Mouse (Mus musculus) heart, embryonic 12.5 days (tissue): Measurements from ENCODE around the gene Zfp652. TPM values are rescaled to one million over a fixed set of nuclear protein-coding genes. Genes with fewer than 3 reads are reported as not detected.
"Not testable (repeated sequence)": the region's sequence is repeated elsewhere in the genome, so short reads cannot be mapped to it uniquely, and the experiment has no call there.

Source experiments
- ATAC-seq: fragments of 200-750 bp; cut with Nextera tagmentation; 2 replicates; pipeline ENCODE4 v1.8.0; 2017; ENCODE audit warnings: moderate TSS enrichment, moderate library complexity; ENCODE audit not compliant: insufficient number of reproducible peaks, low FRiP score
- H3K27ac ChIP-seq: fragments of 300-500 bp; sonication (generic); 2 replicates; pipeline ENCODE4 v1.5.1; 2016; ENCODE audit warnings: mild to moderate bottlenecking, moderate library complexity; ENCODE audit not compliant: poor library complexity, severe bottlenecking
- H3K27me3 ChIP-seq: fragments of 300-500 bp; sonication (generic); replicated peaks from 2 replicates; pipeline ENCODE4 v1.6.1; 2016; ENCODE audit warnings: mild to moderate bottlenecking, moderate library complexity
- H3K36me3 ChIP-seq: fragments of 300-500 bp; sonication (generic); 2 replicates; pipeline ENCODE4 v1.6.1; 2016; ENCODE audit warnings: mild to moderate bottlenecking, moderate library complexity
- H3K4me1 ChIP-seq: fragments of 300-500 bp; sonication (generic); replicated peaks from 2 replicates; pipeline ENCODE4 v1.6.1; 2016; ENCODE audit warnings: mild to moderate bottlenecking
- H3K4me2 ChIP-seq: fragments of 300-500 bp; sonication (generic); 2 replicates; pipeline ENCODE4 v1.6.1; 2016; ENCODE audit warnings: mild to moderate bottlenecking, moderate library complexity
- H3K4me3 ChIP-seq: fragments of 300-500 bp; sonication (generic); 2 replicates; pipeline ENCODE4 v1.5.1; 2016; ENCODE audit warnings: mild to moderate bottlenecking
- H3K9ac ChIP-seq: fragments of 300-500 bp; sonication (generic); 2 replicates; pipeline ENCODE4 v1.6.1; 2016; ENCODE audit warnings: mild to moderate bottlenecking, moderate library complexity
- H3K9me3 ChIP-seq: fragments of 300-500 bp; sonication (generic); replicated peaks from 2 replicates; pipeline ENCODE4 v1.6.1; 2016; ENCODE audit warnings: mild to moderate bottlenecking, moderate library complexity
- WGBS: fragments of 180-500 bp; shearing (Covaris S2); methylation state at CpG from one replicate; pipeline ENCODE4 v1.1.7; 2016; 5-methylcytosine and 5-hydroxymethylcytosine counted together
- polyA plus RNA-seq: library from polyadenylated mRNA; unstranded; fragments of >200 nt; fragmentation: Nextera tagmentation; extraction: Ambion mirVana; gene quantifications from 2 replicates; pipeline ENCODE4 v1.2.1, GENCODE M21; 2016

Zfp652 gene
- polyA plus RNA-seq, 1 experiment from 2014 or later, result 12.8 TPM

GRCm38 (mm10) chr11:95734485-95734884 is 22.0 kb downstream of the Zfp652 start:
- no peak for ATAC-seq
- 85% methylated on average over 2 of the region's 2 CpGs for WGBS
- H3K4me1 ChIP-seq, result peaks cover 6% of the 10 kb centered on the region; the same call in 1 of the 2 replicates

GRCm38 (mm10) chr11:95737811-95738210 is 25.3 kb downstream of the Zfp652 start:
- H3K9me3 ChIP-seq, result 0 out of 2 replicates have a peak, but pooled peaks cover 4% of the 10 kb centered on the region
- H3K36me3 ChIP-seq, result no peaks in the 10 kb centered on the region
- H3K4me1 ChIP-seq, result peaks cover 13% of the 10 kb centered on the region; the same call in 1 of the 2 replicates
- no peak overlapping the region for H3K27ac ChIP-seq
- ATAC-seq, result no peak
- H3K27me3 ChIP-seq, result no peaks in the 10 kb centered on the region
- no peak overlapping the region for H3K9ac ChIP-seq
- H3K4me3 ChIP-seq, result no peak overlapping the region
- H3K4me2 ChIP-seq, result no peak overlapping the region
- WGBS, result 68% methylated on average over 3 of the region's 3 CpGs

More at GRCm38 (mm10) chr11:95734485-95734884, 22.0 kb downstream of the Zfp652 start:
- Histone ChIP-seq H3K4me3 (no peak overlapping the region), H3K9me3 (0 out of 2 replicates have a peak, but pooled peaks cover 4% of the 10 kb centered on the region), H3K27ac (no peak overlapping the region), H3K9ac (no peak overlapping the region), H3K27me3 (no peaks in the 10 kb centered on the region), H3K36me3 (no peaks in the 10 kb centered on the region), H3K4me2 (no peak overlapping the region)

GRCm38 (mm10) chr11:95744521-95744920 is 32.0 kb downstream of the Zfp652 start:
- H3K4me1 ChIP-seq, result peaks cover 19% of the 10 kb centered on the region
- peaks cover 15% of the 10 kb centered on the region for H3K36me3 ChIP-seq
- no peaks in the 10 kb centered on the region for H3K9me3 ChIP-seq
- no peak overlapping the region for H3K4me3 ChIP-seq
- 71% methylated on average over 2 of the region's 2 CpGs for WGBS
- H3K4me2 ChIP-seq, result no peak overlapping the region
- ATAC-seq, result no peak
- H3K27me3 ChIP-seq, result no peaks in the 10 kb centered on the region
- H3K9ac ChIP-seq, result no peak overlapping the region
- 0 out of 2 replicates have a peak overlapping the region, but pooled peaks have one; percentile 20 for H3K27ac ChIP-seq

GRCm38 (mm10) chr11:95746821-95747220 is 34.3 kb downstream of the Zfp652 start:
- no peak overlapping the region for H3K4me3 ChIP-seq
- no peak overlapping the region for H3K9ac ChIP-seq
- WGBS, result 82% methylated on average over 4 of the region's 4 CpGs
- H3K9me3 ChIP-seq, result no peaks in the 10 kb centered on the region
- H3K27ac ChIP-seq, result no peak overlapping the region
- H3K4me1 ChIP-seq, result peaks cover 12% of the 10 kb centered on the region
- H3K4me2 ChIP-seq, result no peak overlapping the region
- H3K27me3 ChIP-seq, result no peaks in the 10 kb centered on the region
- no peak for ATAC-seq
- H3K36me3 ChIP-seq, result peaks cover 23% of the 10 kb centered on the region

GRCm38 (mm10) chr11:95748331-95748730 is 35.9 kb downstream of the Zfp652 start:
- Histone ChIP-seq H3K27ac (no peak overlapping the region), H3K9ac (no peak overlapping the region), H3K27me3 (no peaks in the 10 kb centered on the region), H3K4me1 (peaks cover 12% of the 10 kb centered on the region), H3K4me3 (no peak overlapping the region), H3K4me2 (no peak overlapping the region), H3K36me3 (peaks cover 27% of the 10 kb centered on the region), H3K9me3 (no peaks in the 10 kb centered on the region)
- ATAC-seq, result no peak
- WGBS, result 87% methylated on average over 5 of the region's 5 CpGs

- no peak for ATAC-seq
- WGBS, result 77% methylated on average over 15 of the region's 15 CpGs
Observed at GRCm38 (mm10) chr11:95749619-95750018, 37.1 kb downstream of the Zfp652 start.

GRCm38 (mm10) chr11:95750995-95751394 is 38.5 kb downstream of the Zfp652 start:
- H3K4me3 ChIP-seq, result no peak overlapping the region
- 20% methylated on average over 1 of the region's 1 CpGs for WGBS
- no peak for ATAC-seq
- no peak overlapping the region for H3K9ac ChIP-seq
- H3K4me1 ChIP-seq, result 0 out of 2 replicates have a peak, but pooled peaks cover 3% of the 10 kb centered on the region
- H3K9me3 ChIP-seq, result no peaks in the 10 kb centered on the region
- H3K36me3 ChIP-seq, result peaks cover 45% of the 10 kb centered on the region
- H3K27ac ChIP-seq, result no peak overlapping the region
- H3K27me3 ChIP-seq, result no peaks in the 10 kb centered on the region
- no peak overlapping the region for H3K4me2 ChIP-seq

More at GRCm38 (mm10) chr11:95749619-95750018, 37.1 kb downstream of the Zfp652 start:
- Histone ChIP-seq H3K4me1 (peaks cover 9% of the 10 kb centered on the region), H3K4me2 (no peak overlapping the region), H3K27ac (no peak overlapping the region), H3K4me3 (no peak overlapping the region), H3K36me3 (peaks cover 33% of the 10 kb centered on the region), H3K9ac (no peak overlapping the region), H3K9me3 (no peaks in the 10 kb centered on the region), H3K27me3 (no peaks in the 10 kb centered on the region)

- H3K36me3 ChIP-seq, result peaks cover 57% of the 10 kb centered on the region
- not testable (repeated sequence) for H3K4me2 ChIP-seq
Observed at GRCm38 (mm10) chr11:95755137-95755536, 42.7 kb downstream of the Zfp652 start.

GRCm38 (mm10) chr11:95760521-95760920 is 48.0 kb downstream of the Zfp652 start:
- Histone ChIP-seq H3K9ac (no peak overlapping the region), H3K4me2 (no peak overlapping the region), H3K4me1 (no peaks in the 10 kb centered on the region), H3K4me3 (no peak overlapping the region), H3K36me3 (peaks cover 54% of the 10 kb centered on the region), H3K27ac (no peak overlapping the region), H3K27me3 (no peaks in the 10 kb centered on the region), H3K9me3 (no peaks in the 10 kb centered on the region)
- WGBS, result 87% methylated on average over 5 of the region's 5 CpGs
- ATAC-seq, result no peak

More at GRCm38 (mm10) chr11:95755137-95755536, 42.7 kb downstream of the Zfp652 start:
- H3K9me3 ChIP-seq, H3K4me1 ChIP-seq, ATAC-seq, H3K27me3 ChIP-seq, H3K27ac ChIP-seq, H3K9ac ChIP-seq, H3K4me3 ChIP-seq: not testable (repeated sequence)
- WGBS, result 93% methylated on average over 4 of the region's 4 CpGs

- Histone ChIP-seq H3K36me3 (peaks cover 36% of the 10 kb centered on the region), H3K9me3 (no peaks in the 10 kb centered on the region), H3K4me2 (no peak overlapping the region), H3K27ac (no peak overlapping the region), H3K27me3 (no peaks in the 10 kb centered on the region), H3K9ac (peak overlapping the region; percentile 3; the same call in 1 of the 2 replicates), H3K4me3 (no peak overlapping the region), H3K4me1 (no peaks in the 10 kb centered on the region)
- WGBS, result 77% methylated on average over 4 of the region's 4 CpGs
- ATAC-seq, result peak; percentile 9; the same call in 1 of the 2 replicates
Observed at GRCm38 (mm10) chr11:95762996-95763395, 50.5 kb downstream of the Zfp652 start.

GRCm38 (mm10) chr11:95764806-95765205 is 52.3 kb downstream of the Zfp652 start:
- Histone ChIP-seq H3K4me3 (no peak overlapping the region), H3K27ac (no peak overlapping the region), H3K27me3 (no peaks in the 10 kb centered on the region), H3K9ac (no peak overlapping the region), H3K9me3 (no peaks in the 10 kb centered on the region), H3K36me3 (peaks cover 39% of the 10 kb centered on the region), H3K4me1 (no peaks in the 10 kb centered on the region), H3K4me2 (no peak overlapping the region)
- 89% methylated on average over 8 of the region's 8 CpGs for WGBS
- ATAC-seq, result no peak

- H3K36me3 ChIP-seq, result peaks cover 42% of the 10 kb centered on the region
- WGBS, result 91% methylated on average over 10 of the region's 10 CpGs
Observed at GRCm38 (mm10) chr11:95765334-95765733, 52.9 kb downstream of the Zfp652 start.

More at GRCm38 (mm10) chr11:95765334-95765733, 52.9 kb downstream of the Zfp652 start:
- Histone ChIP-seq H3K4me1 (no peaks in the 10 kb centered on the region), H3K9ac (no peak overlapping the region), H3K4me2 (no peak overlapping the region), H3K4me3 (no peak overlapping the region), H3K27ac (no peak overlapping the region), H3K9me3 (no peaks in the 10 kb centered on the region), H3K27me3 (no peaks in the 10 kb centered on the region)
- no peak for ATAC-seq
